Mouse (Mus musculus) intestine, embryonic 14.5 days (tissue): ENCODE data around the gene E4f1. TPM values are rescaled to one million over a fixed set of nuclear protein-coding genes. Genes with fewer than 3 reads are reported as not detected.

Source experiments
- ATAC-seq: fragments of 200-750 bp; cut with Nextera tagmentation; replicated peaks from 2 replicates; pipeline ENCODE4 v1.8.0; 2017; ENCODE audit warnings: low read depth, moderate number of reproducible peaks, moderate TSS enrichment, moderate library complexity; ENCODE audit not compliant: low FRiP score, low TSS enrichment
- DNase-seq: peaks from one replicate; pipeline ENCODE4 v3.0.0-alpha.2; 2018; ENCODE audit warnings: low spot score
- H3K27ac ChIP-seq: fragments of 300-500 bp; sonication (generic); 2 replicates; pipeline ENCODE4 v1.5.1; 2014; ENCODE audit warnings: low read depth, mild to moderate bottlenecking, control low read depth
- H3K27me3 ChIP-seq: fragments of 300-500 bp; sonication (generic); replicated peaks from 2 replicates; pipeline ENCODE4 v1.6.1; 2014; ENCODE audit warnings: low read length, control low read depth; ENCODE audit not compliant: control insufficient read depth, insufficient read depth
- H3K36me3 ChIP-seq: fragments of 300-500 bp; sonication (generic); 2 replicates; pipeline ENCODE4 v1.6.1; 2014; ENCODE audit warnings: low read length, control low read depth; ENCODE audit not compliant: control insufficient read depth, insufficient read depth
- H3K4me1 ChIP-seq: fragments of 300-500 bp; sonication (generic); replicated peaks from 2 replicates; pipeline ENCODE4 v1.6.1; 2014; ENCODE audit warnings: low read length, control low read depth, mixed read lengths; ENCODE audit not compliant: control insufficient read depth, insufficient read depth
- H3K4me2 ChIP-seq: fragments of 300-500 bp; sonication (generic); 2 replicates; pipeline ENCODE4 v1.6.1; 2014; ENCODE audit warnings: low read length
- H3K4me3 ChIP-seq: fragments of 300-500 bp; sonication (generic); 2 replicates; pipeline ENCODE4 v1.5.1; 2014; ENCODE audit warnings: low read depth, low read length, control low read depth, mixed read lengths
- H3K9ac ChIP-seq: fragments of 300-500 bp; sonication (generic); 2 replicates; pipeline ENCODE4 v1.6.1; 2014; ENCODE audit warnings: mild to moderate bottlenecking, low read length
- H3K9me3 ChIP-seq: fragments of 300-500 bp; sonication (generic); 2 replicates; pipeline ENCODE4 v1.6.1; 2016; ENCODE audit warnings: low read length, control low read depth; ENCODE audit not compliant: control insufficient read depth
- WGBS: fragments of 180-500 bp; shearing (Covaris S2); extraction: QIAGEN DNeasy Blood & Tissue Kit; methylation state at CpG from one replicate; pipeline ENCODE4 v1.1.7; 2014; 5-methylcytosine and 5-hydroxymethylcytosine counted together
- polyA plus RNA-seq: library from polyadenylated mRNA; unstranded; fragments of >200 nt; fragmentation: Nextera tagmentation; extraction: Ambion mirVana; gene quantifications from 2 replicates; pipeline ENCODE4 v1.2.1, GENCODE M21; 2014

The E4f1 gene
- polyA plus RNA-seq, 1 experiment from 2014 or later = 23.2 TPM

DNA sequence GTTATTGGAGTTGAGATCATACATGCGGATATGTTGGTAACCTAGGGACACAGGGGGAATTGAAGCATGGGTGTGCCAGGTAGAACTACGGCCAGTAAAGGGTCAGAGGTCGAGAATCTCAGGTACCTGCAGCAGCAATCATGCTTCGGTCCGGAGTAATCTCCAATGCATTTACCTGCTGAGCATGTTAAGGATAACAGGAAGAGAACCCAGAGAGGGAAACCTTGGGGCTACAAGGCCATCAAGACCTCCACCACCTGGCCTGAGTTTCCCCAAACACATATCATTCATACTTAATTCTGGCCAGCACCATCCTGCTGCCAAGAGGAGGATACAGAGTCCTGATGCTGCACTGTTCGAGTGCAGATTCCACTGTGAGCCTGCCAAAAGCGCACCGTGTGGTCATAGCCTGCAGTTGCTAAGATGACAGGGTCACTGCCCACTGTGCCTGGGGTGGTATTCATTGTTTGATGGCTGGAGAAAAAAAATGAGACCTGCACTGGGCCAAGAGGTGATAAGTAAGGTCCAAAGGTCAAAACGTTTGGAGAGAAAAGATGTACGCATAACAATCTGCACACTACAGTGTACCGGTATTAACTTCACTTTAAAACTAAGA is 8.0 kb upstream of the E4f1 start:
- H3K4me1 ChIP-seq = peaks cover 14% of the 10 kb centered on the region; the same call in 1 of the 2 replicates
- WGBS = 42% methylated on average over 11 of the region's 11 CpGs
- no peaks in the 10 kb centered on the region for H3K27me3 ChIP-seq
- DNase-seq (no peak), ATAC-seq (peak; percentile 36)
- peak overlapping the region; percentile 72 for H3K4me2 ChIP-seq
- H3K9ac ChIP-seq = peak overlapping the region; percentile 84
- peaks cover 39% of the 10 kb centered on the region for H3K36me3 ChIP-seq
- no peaks in the 10 kb centered on the region for H3K9me3 ChIP-seq
- H3K27ac ChIP-seq = 0 out of 2 replicates have a peak overlapping the region, but pooled peaks have one; percentile 93
- H3K4me3 ChIP-seq = peak overlapping the region; percentile 93

DNA sequence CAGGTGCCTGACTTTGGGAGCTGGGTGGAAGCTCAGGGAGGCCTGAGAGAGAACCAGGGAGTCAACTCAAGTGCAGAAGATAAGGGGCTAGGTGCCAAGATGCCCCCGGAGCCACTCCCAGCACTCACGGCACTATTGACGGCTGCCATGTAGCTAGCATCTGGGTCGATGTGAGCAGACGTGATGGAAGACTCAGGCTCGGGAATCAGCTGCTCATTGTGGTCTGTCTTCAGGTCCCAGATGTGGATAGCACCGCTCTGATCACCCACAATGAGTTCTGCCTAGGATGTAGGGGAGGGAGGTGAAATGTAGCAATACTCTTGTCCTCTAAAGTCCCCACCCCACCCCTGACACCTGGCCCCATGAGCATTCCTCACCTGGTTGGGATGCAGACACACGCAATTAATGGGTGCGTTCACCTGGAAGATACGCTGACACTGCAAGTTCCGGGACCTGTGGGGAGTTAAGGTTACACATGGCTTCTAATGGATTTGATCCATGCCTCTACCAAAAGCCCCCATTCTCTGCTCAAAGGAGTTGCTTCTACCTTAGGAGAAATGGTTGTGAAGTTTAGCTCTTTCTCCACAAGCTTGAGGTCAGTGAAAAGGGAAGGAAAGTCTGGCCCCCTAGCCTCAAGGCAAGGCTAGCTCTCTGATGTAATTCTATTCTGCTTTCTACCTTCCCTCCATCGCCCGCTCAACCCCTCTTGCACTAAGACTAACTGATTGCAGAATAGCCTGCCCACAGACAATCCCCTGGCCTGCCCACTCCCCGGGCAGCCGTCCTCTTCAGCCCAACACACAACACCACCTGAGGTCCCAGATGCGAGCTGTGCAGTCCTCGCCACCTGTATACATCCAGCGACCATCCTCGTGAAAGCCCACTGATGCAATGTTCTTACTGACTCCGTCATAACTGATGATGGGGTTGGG is 7.2 kb upstream of the E4f1 start:
- Histone ChIP-seq H3K27ac (no peak overlapping the region), H3K36me3 (peaks cover 44% of the 10 kb centered on the region)

DNA sequence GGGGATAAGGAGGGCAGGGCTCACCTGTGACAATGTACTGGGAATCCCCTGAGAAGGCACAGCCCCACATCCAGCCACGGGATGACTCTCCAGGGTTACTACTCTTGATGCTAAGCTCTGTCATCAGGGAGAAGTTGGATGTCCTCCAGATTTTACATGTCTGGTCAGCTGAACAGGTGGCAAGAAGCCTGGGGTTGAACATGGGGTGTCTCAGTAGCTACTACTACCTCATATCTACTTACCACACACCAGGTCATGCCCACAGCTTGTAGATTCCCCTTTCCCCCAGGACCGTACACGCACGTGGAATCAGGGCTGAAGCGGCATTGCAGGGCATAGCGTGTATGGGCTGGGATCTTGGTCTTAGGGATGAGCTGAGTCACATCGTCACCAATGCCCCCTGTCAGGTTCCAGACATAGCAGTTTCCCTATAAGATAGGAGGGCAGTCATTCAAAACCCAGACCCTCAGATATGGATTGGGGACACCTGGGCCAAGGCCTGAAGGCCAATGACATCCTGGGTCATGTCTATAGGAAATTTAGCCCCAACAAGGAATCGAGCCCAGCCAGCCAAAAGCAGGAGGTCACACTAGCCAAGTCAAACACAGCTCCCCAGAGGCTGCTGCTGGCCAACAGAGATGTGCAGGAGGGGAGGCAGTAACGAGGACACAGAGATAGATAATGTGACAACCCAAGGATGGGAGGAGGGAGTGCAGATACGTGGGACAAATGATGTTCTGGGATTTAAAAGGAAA is 6.1 kb upstream of the E4f1 start:
- H3K9ac ChIP-seq = no peak overlapping the region
- no peak for ATAC-seq
- no peak overlapping the region for H3K4me3 ChIP-seq
- DNase-seq = no peak
- H3K9me3 ChIP-seq = no peaks in the 10 kb centered on the region
- 93% methylated on average over 10 of the region's 10 CpGs for WGBS
- no peak overlapping the region for H3K27ac ChIP-seq
- H3K27me3 ChIP-seq = no peaks in the 10 kb centered on the region
- peaks cover 33% of the 10 kb centered on the region for H3K4me1 ChIP-seq
- H3K4me2 ChIP-seq = no peak overlapping the region
- H3K36me3 ChIP-seq = peaks cover 44% of the 10 kb centered on the region

More for the DNA sequence above, 7.2 kb upstream of the E4f1 start:
- no peaks in the 10 kb centered on the region for H3K9me3 ChIP-seq
- peaks cover 22% of the 10 kb centered on the region for H3K4me1 ChIP-seq
- no peaks in the 10 kb centered on the region for H3K27me3 ChIP-seq
- ATAC-seq (no peak), DNase-seq (no peak)
- peak overlapping the region; percentile 93 for H3K4me3 ChIP-seq
- WGBS = 93% methylated on average over 20 of the region's 20 CpGs
- H3K4me2 ChIP-seq = peak overlapping the region; percentile 72
- H3K9ac ChIP-seq = peak overlapping the region; percentile 84

DNA sequence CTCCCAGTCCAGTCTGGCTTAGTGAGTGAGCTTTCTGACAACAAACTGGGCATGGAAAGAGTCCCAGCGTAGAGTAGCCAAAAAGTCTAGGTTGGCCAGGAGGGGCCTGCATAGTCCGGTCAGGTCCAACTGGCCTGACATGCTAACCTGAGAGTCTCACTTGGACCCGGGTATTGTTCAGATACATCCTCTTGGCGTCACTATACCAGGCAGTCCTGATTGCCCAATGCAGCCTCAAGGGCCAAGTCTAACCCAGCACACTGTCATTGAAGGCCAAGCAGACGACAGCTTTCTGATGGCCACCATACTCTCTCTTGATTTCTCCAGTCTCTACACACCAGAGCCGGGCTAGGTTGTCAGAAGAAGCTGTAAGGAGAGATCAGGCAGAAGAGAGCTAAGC is 5.5 kb upstream of the E4f1 start:
- H3K9ac ChIP-seq = no peak overlapping the region
- WGBS = 95% methylated on average over 6 of the region's 6 CpGs
- DNase-seq = no peak
- no peaks in the 10 kb centered on the region for H3K9me3 ChIP-seq
- H3K36me3 ChIP-seq = peaks cover 44% of the 10 kb centered on the region
- no peaks in the 10 kb centered on the region for H3K27me3 ChIP-seq
- H3K4me2 ChIP-seq = no peak overlapping the region
- no peak for ATAC-seq
- H3K4me1 ChIP-seq = peaks cover 36% of the 10 kb centered on the region
- no peak overlapping the region for H3K4me3 ChIP-seq
- H3K27ac ChIP-seq = no peak overlapping the region

DNA sequence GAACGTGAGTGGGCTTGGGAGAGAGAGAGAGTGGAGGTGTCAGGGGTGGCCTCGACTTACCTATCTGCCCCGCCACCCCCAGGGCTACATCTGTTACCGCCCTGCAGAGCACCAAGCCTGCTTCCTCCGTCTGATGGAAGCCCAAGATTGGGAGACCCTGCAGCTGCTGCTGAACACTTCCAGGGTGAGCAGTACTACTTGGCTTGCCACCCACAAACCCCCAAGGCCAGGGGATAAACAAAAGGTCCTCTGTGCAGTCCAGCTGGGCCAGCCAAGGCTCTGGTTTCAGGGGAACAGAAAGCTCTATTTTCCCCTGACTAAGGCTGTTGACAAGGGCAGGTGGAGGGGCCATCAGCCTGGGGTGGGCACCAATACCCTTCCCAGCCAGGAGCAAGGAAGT is 4.4 kb upstream of the E4f1 start:
- DNase-seq = no peak
- no peak for ATAC-seq
- Histone ChIP-seq H3K4me2 (no peak overlapping the region), H3K9me3 (no peaks in the 10 kb centered on the region), H3K4me3 (no peak overlapping the region), H3K9ac (no peak overlapping the region), H3K27ac (no peak overlapping the region), H3K4me1 (peaks cover 29% of the 10 kb centered on the region), H3K36me3 (peaks cover 44% of the 10 kb centered on the region), H3K27me3 (no peaks in the 10 kb centered on the region)
- 89% methylated on average over 5 of the region's 5 CpGs for WGBS

DNA sequence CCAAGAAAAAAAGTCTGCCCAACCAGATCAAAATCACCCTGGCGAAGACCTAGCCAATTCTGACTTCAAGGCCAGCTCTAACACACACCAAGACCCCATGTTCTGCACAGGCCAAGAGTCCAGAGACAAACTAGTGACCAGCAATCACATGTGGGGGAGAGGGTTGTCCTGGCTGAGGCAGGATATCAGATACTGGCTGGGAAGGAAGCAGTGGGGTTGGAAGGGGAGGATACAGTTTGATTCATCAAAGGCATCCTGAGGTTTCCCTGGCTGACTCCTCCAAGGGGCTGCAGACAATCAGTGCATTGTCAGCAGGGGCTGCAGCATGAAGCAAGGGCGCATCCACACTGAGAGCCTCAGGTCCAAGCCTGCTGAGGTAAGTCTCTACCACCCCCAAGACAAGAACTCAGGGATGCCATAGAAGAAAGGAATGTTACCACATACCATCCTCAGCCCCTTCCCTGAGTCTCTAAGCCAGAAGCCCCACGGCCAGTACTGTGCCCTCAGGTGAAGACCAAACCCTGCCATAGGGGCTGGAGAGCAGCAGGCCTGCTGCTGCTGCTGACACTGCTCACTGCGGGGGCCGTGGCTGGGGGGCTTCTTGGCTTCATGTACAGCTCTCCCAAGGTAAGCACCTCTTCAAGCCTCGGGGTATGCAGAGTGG is 3.6 kb upstream of the E4f1 start, which contains the start of gene Bricd5:
Bricd5 (plus strand) TSS at position 273 of the 664 bp plus-strand sequence.
- Histone ChIP-seq H3K9me3 (no peaks in the 10 kb centered on the region), H3K36me3 (peaks cover 44% of the 10 kb centered on the region), H3K4me3 (no peak within 1 kb of the TSS), H3K27me3 (no peaks in the 10 kb centered on the region), H3K27ac (peak within 1 kb of the TSS; percentile 40; the same call in 1 of the 2 replicates), H3K4me2 (peak within 1 kb of the TSS; percentile 97), H3K4me1 (peaks cover 29% of the 10 kb centered on the region), H3K9ac (no peak within 1 kb of the TSS)
- WGBS = 74% methylated on average over 6 of the region's 6 CpGs
- ATAC-seq (no peak), DNase-seq (no peak)

DNA sequence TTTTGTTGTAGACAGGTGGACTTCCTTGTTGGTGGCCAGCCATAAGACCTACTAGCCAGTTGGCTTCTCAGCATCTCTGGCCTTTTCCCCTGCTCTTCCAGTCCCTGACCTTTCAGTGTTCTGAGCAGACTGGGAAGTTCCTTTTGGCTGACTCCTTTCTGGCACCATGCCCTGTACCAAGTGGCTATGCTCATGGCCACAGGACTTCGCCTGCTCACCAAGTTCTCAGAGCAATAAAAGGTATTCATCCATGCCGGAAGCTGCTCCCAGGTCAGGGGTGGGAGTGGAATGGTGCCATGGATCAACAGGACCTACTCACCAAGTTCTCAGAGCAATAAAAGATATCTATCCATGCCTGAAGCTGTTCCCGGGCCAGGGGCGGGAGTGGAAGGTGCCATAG is 2.4 kb upstream of the E4f1 start:
- no peak for DNase-seq
- H3K36me3 ChIP-seq = peaks cover 44% of the 10 kb centered on the region
- H3K4me3 ChIP-seq = no peak overlapping the region
- no peaks in the 10 kb centered on the region for H3K27me3 ChIP-seq
- 75% methylated on average over 4 of the region's 4 CpGs for WGBS
- peak overlapping the region; percentile 97 for H3K4me2 ChIP-seq
- ATAC-seq = no peak
- no peaks in the 10 kb centered on the region for H3K9me3 ChIP-seq
- H3K4me1 ChIP-seq = peaks cover 22% of the 10 kb centered on the region
- peak overlapping the region; percentile 40; the same call in 1 of the 2 replicates for H3K27ac ChIP-seq
- no peak overlapping the region; the same call in 1 of the 2 replicates for H3K9ac ChIP-seq
